Mouse (Mus musculus) megakaryocyte, embryonic 14.5 days (primary cell): Measurements from ENCODE around the gene Fgd6.

ENCODE experiments used
- FLI1 ChIP-seq: IDR thresholded peaks from 2 replicates; pipeline ENCODE4 v1.6.1; 2012; ENCODE audit warnings: low read length, inconsistent platforms, mixed read lengths
- GATA1 ChIP-seq: IDR thresholded peaks from 3 replicates; pipeline ENCODE4 v1.6.1; 2012; ENCODE audit warnings: mixed read lengths, low read length, inconsistent platforms, borderline replicate concordance

- TF ChIP-seq GATA1 (no peak), FLI1 (no peak)
Measured at GRCm38 (mm10) chr10:94172706-94173105, 136.9 kb downstream of the Fgd6 start.
